Mouse (Mus musculus) kidney, postnatal 14 days (tissue): ENCODE results near the gene Ntm.
A peak's percentile ranks its signal among the peaks of the same experiment; 100 is the strongest.

ENCODE experiments used
- DNase-seq: peaks from one replicate; pipeline ENCODE4 v3.0.0; 2022; ENCODE audit warnings: mixed read lengths

Ntm gene

GRCm38 (mm10) chr9:29456014-29456413, 506.9 kb downstream of the Ntm start:
- no peak for DNase-seq

- DNase-seq: no peak
These were observed 511.7 kb downstream of the Ntm start for GRCm38 (mm10) chr9:29451232-29451631.

- no peak for DNase-seq
These were observed 518.9 kb downstream of the Ntm start for GRCm38 (mm10) chr9:29444001-29444400.

GRCm38 (mm10) chr9:29439401-29439800, 523.5 kb downstream of the Ntm start:
- no peak for DNase-seq

- no peak for DNase-seq
These were observed 528.3 kb downstream of the Ntm start for GRCm38 (mm10) chr9:29434611-29435010.

GRCm38 (mm10) chr9:29433910-29434309, 529.0 kb downstream of the Ntm start:
- DNase-seq: no peak

GRCm38 (mm10) chr9:29433156-29433555, 529.8 kb downstream of the Ntm start:
- no peak for DNase-seq

- DNase-seq: no peak
These were observed 531.4 kb downstream of the Ntm start for GRCm38 (mm10) chr9:29431590-29431989.

- no peak for DNase-seq
These were observed 532.8 kb downstream of the Ntm start for GRCm38 (mm10) chr9:29430189-29430588.

- DNase-seq: peak; percentile 60
These were observed 534.6 kb downstream of the Ntm start for GRCm38 (mm10) chr9:29428322-29428721.

GRCm38 (mm10) chr9:29426261-29426660, 536.7 kb downstream of the Ntm start:
- no peak for DNase-seq

GRCm38 (mm10) chr9:29415578-29415977, 547.4 kb downstream of the Ntm start:
- DNase-seq: no peak

GRCm38 (mm10) chr9:29413126-29413525, 549.8 kb downstream of the Ntm start:
- no peak for DNase-seq

GRCm38 (mm10) chr9:29412181-29412771, 550.7 kb downstream of the Ntm start:
- peak; percentile 36 for DNase-seq

- DNase-seq: peak; percentile 15
These were observed 551.3 kb downstream of the Ntm start for GRCm38 (mm10) chr9:29411408-29412180.

GRCm38 (mm10) chr9:29410728-29411407, 552.1 kb downstream of the Ntm start:
- DNase-seq: no peak

GRCm38 (mm10) chr9:29410284-29410683, 552.7 kb downstream of the Ntm start:
- DNase-seq: no peak

GRCm38 (mm10) chr9:29409216-29409907, 553.6 kb downstream of the Ntm start:
- DNase-seq: peak; percentile 44

- peak; percentile 5 for DNase-seq
These were observed 555.0 kb downstream of the Ntm start for GRCm38 (mm10) chr9:29407954-29408353.

- DNase-seq: no peak
These were observed 556.0 kb downstream of the Ntm start for GRCm38 (mm10) chr9:29406973-29407372.

- no peak for DNase-seq
These were observed 556.9 kb downstream of the Ntm start for GRCm38 (mm10) chr9:29406046-29406445.

GRCm38 (mm10) chr9:29400151-29400550, 562.8 kb downstream of the Ntm start:
- DNase-seq: no peak

- no peak for DNase-seq
These were observed 566.8 kb downstream of the Ntm start for GRCm38 (mm10) chr9:29396101-29396500.
